Mouse (Mus musculus): ENCODE measurements around the gene Upf2. TPM values are rescaled to one million over a fixed set of nuclear protein-coding genes. Genes with fewer than 3 reads are reported as not detected.
A peak's percentile ranks its signal among the peaks of the same experiment; 100 is the strongest.
"Not testable (repeated sequence)": the region's sequence is repeated elsewhere in the genome, so short reads cannot be mapped to it uniquely, and the experiment has no call there.

Upf2 gene
- polyA plus RNA-seq, 1 experiment from 2014 or later: 4.9 TPM

GRCm38 (mm10) chr2:5977532-5977931 lies 26.3 kb downstream of the Upf2 start:
- WGBS: 84% methylated on average over 4 of the region's 4 CpGs
- no peak for DNase-seq (ENCODE audit: low spot score)
- ATAC-seq (ENCODE audit: low FRiP score, low TSS enrichment): no peak
- Histone ChIP-seq H3K4me2 (replicated peaks; ENCODE audit: low read depth) (no peak overlapping the region), H3K9ac (ENCODE audit: low read length) (no peak overlapping the region), H3K27me3 (ENCODE audit: control insufficient read depth, insufficient read depth, low read length) (no peaks in the 10 kb centered on the region), H3K4me1 (replicated peaks; ENCODE audit: control insufficient read depth, insufficient read depth) (no peaks in the 10 kb centered on the region), H3K36me3 (ENCODE audit: control insufficient read depth, insufficient read depth, low read length) (peaks cover 3% of the 10 kb centered on the region; the same call in 1 of the 2 replicates), H3K27ac (replicated peaks) (no peak overlapping the region), H3K4me3 (ENCODE audit: low read depth, low read length) (no peak overlapping the region), H3K9me3 (ENCODE audit: control insufficient read depth, low read length) (no peaks in the 10 kb centered on the region)
- no peak for TF ChIP-seq CTCF (IDR thresholded peaks at IDR 0.05; ENCODE audit: low read depth)
- TF ChIP-seq EP300 (optimal IDR thresholded peaks at IDR 0.05): no peak

DNA sequence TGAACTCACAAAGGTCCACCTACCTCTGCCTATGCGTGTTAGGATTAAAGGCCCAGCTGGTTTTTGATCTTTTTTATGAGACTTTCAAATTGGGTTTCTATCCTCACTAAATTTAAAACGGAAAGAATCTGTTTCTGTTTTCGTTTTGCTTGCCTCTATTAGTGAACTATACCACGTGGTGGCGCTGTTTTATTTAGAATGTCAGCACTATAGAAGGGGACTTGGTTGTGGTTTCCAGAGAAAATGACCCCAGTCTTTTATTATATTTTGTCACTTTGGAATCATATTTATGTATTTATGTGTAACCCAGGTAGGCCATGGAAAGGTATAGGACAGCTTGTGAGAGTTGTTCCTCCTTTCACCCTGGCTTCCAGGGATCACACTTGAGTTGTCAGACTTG lies 44.3 kb downstream of the Upf2 start:
- TF ChIP-seq CTCF (IDR thresholded peaks at IDR 0.05; ENCODE audit: low read depth) (peak; percentile 75), EP300 (optimal IDR thresholded peaks at IDR 0.05) (no peak)
- DNase-seq (ENCODE audit: low spot score) (peak; percentile 49), ATAC-seq (ENCODE audit: low FRiP score, low TSS enrichment) (no peak)

DNA sequence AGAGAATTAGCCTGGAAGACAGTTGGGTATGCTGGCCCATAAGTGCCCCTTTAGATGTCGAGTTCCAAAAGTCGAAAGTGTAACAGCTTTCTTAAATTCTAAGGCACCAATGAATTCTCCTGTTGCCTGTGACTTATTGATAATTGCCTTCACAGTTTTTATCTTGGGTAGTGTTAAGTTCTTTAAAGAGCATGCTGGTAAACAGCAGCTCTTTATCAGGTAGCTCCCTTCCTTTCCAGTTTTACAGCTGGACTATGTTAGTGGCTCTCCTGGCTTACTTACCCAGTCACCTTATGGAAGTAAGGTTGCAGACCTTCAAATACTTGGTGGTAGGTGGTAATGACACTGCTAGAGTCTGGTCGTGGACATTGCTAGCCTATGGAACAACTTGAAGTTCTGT lies 52.7 kb downstream of the Upf2 start:
- DNase-seq (ENCODE audit: low spot score) (no peak), ATAC-seq (ENCODE audit: low FRiP score, low TSS enrichment) (no peak)
- WGBS: 75% methylated on average over 3 of the region's 3 CpGs

More for the DNA sequence above, 44.3 kb downstream of the Upf2 start:
- H3K4me2 ChIP-seq (replicated peaks; ENCODE audit: low read depth): peak overlapping the region; percentile 28; the same call in 1 of the 2 replicates
- H3K27me3 ChIP-seq (ENCODE audit: control insufficient read depth, insufficient read depth, low read length): no peaks in the 10 kb centered on the region
- WGBS: 17% methylated on average over 5 of the region's 5 CpGs
- no peak overlapping the region for H3K27ac ChIP-seq (replicated peaks)
- no peaks in the 10 kb centered on the region for H3K9me3 ChIP-seq (ENCODE audit: control insufficient read depth, low read length)
- H3K36me3 ChIP-seq (ENCODE audit: control insufficient read depth, insufficient read depth, low read length): no peaks in the 10 kb centered on the region
- no peaks in the 10 kb centered on the region for H3K4me1 ChIP-seq (replicated peaks; ENCODE audit: control insufficient read depth, insufficient read depth)
- H3K9ac ChIP-seq (ENCODE audit: low read length): no peak overlapping the region
- H3K4me3 ChIP-seq (ENCODE audit: low read depth, low read length): no peak overlapping the region

GRCm38 (mm10) chr2:6014532-6014931 lies 63.3 kb downstream of the Upf2 start:
- H3K9ac ChIP-seq (ENCODE audit: low read length): no peak overlapping the region
- H3K4me3 ChIP-seq (ENCODE audit: low read depth, low read length): no peak overlapping the region
- 77% methylated on average over 5 of the region's 5 CpGs for WGBS
- H3K27me3 ChIP-seq (ENCODE audit: control insufficient read depth, insufficient read depth, low read length): no peaks in the 10 kb centered on the region
- no peaks in the 10 kb centered on the region for H3K9me3 ChIP-seq (ENCODE audit: control insufficient read depth, low read length)
- DNase-seq (ENCODE audit: low spot score) (no peak), ATAC-seq (ENCODE audit: low FRiP score, low TSS enrichment) (no peak)
- H3K4me1 ChIP-seq (replicated peaks; ENCODE audit: control insufficient read depth, insufficient read depth): no peaks in the 10 kb centered on the region
- H3K36me3 ChIP-seq (ENCODE audit: control insufficient read depth, insufficient read depth, low read length): no peaks in the 10 kb centered on the region
- no peak overlapping the region for H3K4me2 ChIP-seq (replicated peaks; ENCODE audit: low read depth)
- no peak overlapping the region for H3K27ac ChIP-seq (replicated peaks)
- TF ChIP-seq CTCF (IDR thresholded peaks at IDR 0.05; ENCODE audit: low read depth): no peak
- TF ChIP-seq EP300 (optimal IDR thresholded peaks at IDR 0.05): no peak

More for the DNA sequence above, 52.7 kb downstream of the Upf2 start:
- H3K4me2 ChIP-seq (replicated peaks; ENCODE audit: low read depth): no peak overlapping the region
- H3K4me3 ChIP-seq (ENCODE audit: low read depth, low read length): no peak overlapping the region
- H3K36me3 ChIP-seq (ENCODE audit: control insufficient read depth, insufficient read depth, low read length): 0 out of 2 replicates have a peak, but pooled peaks cover 3% of the 10 kb centered on the region
- TF ChIP-seq CTCF (IDR thresholded peaks at IDR 0.05; ENCODE audit: low read depth) (no peak), EP300 (optimal IDR thresholded peaks at IDR 0.05) (no peak)
- H3K27me3 ChIP-seq (ENCODE audit: control insufficient read depth, insufficient read depth, low read length): no peaks in the 10 kb centered on the region
- H3K9me3 ChIP-seq (ENCODE audit: control insufficient read depth, low read length): no peaks in the 10 kb centered on the region
- H3K9ac ChIP-seq (ENCODE audit: low read length): no peak overlapping the region
- H3K27ac ChIP-seq (replicated peaks): no peak overlapping the region
- H3K4me1 ChIP-seq (replicated peaks; ENCODE audit: control insufficient read depth, insufficient read depth): no peaks in the 10 kb centered on the region

- not testable (repeated sequence) for DNase-seq (ENCODE audit: low spot score); H3K4me1 ChIP-seq (replicated peaks; ENCODE audit: control insufficient read depth, insufficient read depth)
- 56% methylated on average over 6 of the region's 6 CpGs for WGBS
Observed at GRCm38 (mm10) chr2:6015182-6015581, 63.9 kb downstream of the Upf2 start.

GRCm38 (mm10) chr2:6020570-6020969 lies 69.3 kb downstream of the Upf2 start:
- Histone ChIP-seq H3K4me1 (replicated peaks; ENCODE audit: control insufficient read depth, insufficient read depth) (no peaks in the 10 kb centered on the region), H3K27ac (replicated peaks) (no peak overlapping the region), H3K27me3 (ENCODE audit: control insufficient read depth, insufficient read depth, low read length) (no peaks in the 10 kb centered on the region), H3K9ac (ENCODE audit: low read length) (no peak overlapping the region), H3K9me3 (ENCODE audit: control insufficient read depth, low read length) (no peaks in the 10 kb centered on the region), H3K4me3 (ENCODE audit: low read depth, low read length) (no peak overlapping the region), H3K36me3 (ENCODE audit: control insufficient read depth, insufficient read depth, low read length) (0 out of 2 replicates have a peak, but pooled peaks cover 3% of the 10 kb centered on the region), H3K4me2 (replicated peaks; ENCODE audit: low read depth) (no peak overlapping the region)
- no peak for DNase-seq (ENCODE audit: low spot score)
- no peak for ATAC-seq (ENCODE audit: low FRiP score, low TSS enrichment)
- TF ChIP-seq CTCF (IDR thresholded peaks at IDR 0.05; ENCODE audit: low read depth) (no peak), EP300 (optimal IDR thresholded peaks at IDR 0.05) (no peak)

More at GRCm38 (mm10) chr2:6015182-6015581, 63.9 kb downstream of the Upf2 start:
- not testable (repeated sequence) for H3K4me2 ChIP-seq (replicated peaks; ENCODE audit: low read depth); H3K27ac ChIP-seq (replicated peaks); H3K27me3 ChIP-seq (ENCODE audit: control insufficient read depth, insufficient read depth, low read length); H3K36me3 ChIP-seq (ENCODE audit: control insufficient read depth, insufficient read depth, low read length); H3K4me3 ChIP-seq (ENCODE audit: low read depth, low read length); ATAC-seq (ENCODE audit: low FRiP score, low TSS enrichment); H3K9me3 ChIP-seq (ENCODE audit: control insufficient read depth, low read length); H3K9ac ChIP-seq (ENCODE audit: low read length)

Measured in stomach, postnatal 0 days (tissue).